Mouse (Mus musculus) gastrocnemius, adult 2 months (tissue): ENCODE data around the gene Dusp3. TPM values are rescaled to one million over a fixed set of nuclear protein-coding genes. Genes with fewer than 3 reads are reported as not detected.

Experiments used
- DNase-seq: peaks from one replicate; pipeline ENCODE4 v3.0.0; 2022
- H3K27ac ChIP-seq: fragments of 200-600 bp; 2 replicates; pipeline ENCODE4 v1.8.1; 2022; ENCODE audit warnings: mild to moderate bottlenecking
- H3K4me3 ChIP-seq: fragments of 200-600 bp; 2 replicates; pipeline ENCODE4 v1.8.1; 2022; ENCODE audit warnings: mild to moderate bottlenecking, moderate library complexity
- CTCF ChIP-seq: fragments of 200-600 bp; IDR thresholded peaks from 2 replicates; pipeline ENCODE4 v1.8.1; 2022; ENCODE audit warnings: antibody characterized with exemption, mild to moderate bottlenecking, moderate library complexity
- intact Hi-C: fragments of 180-260 bp; cut with DNase I; formaldehyde crosslinking; loops from one replicate; pipeline ENCODE4 v1.15.1; 2025
- long read RNA-seq, 2 experiments: library from polyadenylated mRNA; stranded (forward); transcript quantifications; one replicate each; pipeline ENCODE4 v2.0.0; 2021
- total RNA-seq, 2 experiments: library from RNA; stranded (reverse); gene quantifications; 2 replicates each; pipeline ENCODE4 v1.2.3; 2021

The Dusp3 gene
- total RNA-seq: 100 to 1,000 TPM; 123 to 129 TPM
- long read RNA-seq, experiment 1, full-length matches to known transcripts: 31 of 74 reads
- long read RNA-seq, experiment 1, partial matches to known transcripts: 1 of 74 reads
- long read RNA-seq, experiment 1, other reads (novel, unspliced or antisense): 42 of 74 reads
- long read RNA-seq, experiment 2, full-length matches to known transcripts: 28 of 69 reads
- long read RNA-seq, experiment 2, partial matches to known transcripts: 1 of 69 reads
- long read RNA-seq, experiment 2, other reads (novel, unspliced or antisense): 40 of 69 reads

- H3K4me3 ChIP-seq: peak within 1 kb of the TSS; percentile 32
- DNase-seq: no peak
- TF ChIP-seq CTCF: no peak
- intact Hi-C loops: loop anchor here (1.0 to 5.0 kb wide), 2 partner anchors 53 to 150 kb away; no protein-coding TSS in a partner anchor
- H3K27ac ChIP-seq: 0 out of 2 replicates have a peak within 1 kb of the TSS, but pooled peaks have one; percentile 4
These were observed at the start of gene Dusp3 for GRCm38 (mm10) chr11:101986913-101987312. Dusp3 (minus strand) TSS chr11:101987013.

DNA sequence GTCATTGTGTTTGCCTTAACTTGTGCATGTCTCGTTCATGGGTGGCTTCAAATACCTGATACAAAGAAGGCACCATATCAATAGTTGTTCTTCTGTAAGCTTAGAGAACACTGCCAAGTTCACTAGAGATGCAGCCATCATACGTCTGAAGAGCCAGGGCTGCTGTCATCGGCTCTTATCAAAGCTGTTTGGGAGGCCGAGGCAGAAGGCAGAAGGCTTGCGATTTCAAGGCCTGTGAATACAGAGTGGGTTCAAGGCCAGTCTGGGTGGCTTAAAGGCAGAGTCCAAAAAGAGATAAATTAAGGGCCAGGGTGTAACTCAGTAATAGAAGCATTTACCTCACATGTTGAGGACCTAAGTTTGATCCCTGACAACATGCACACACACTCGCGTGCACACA, 49.5 kb upstream of the Dusp3 start:
- intact Hi-C loops: no loop called here
- no peak for TF ChIP-seq CTCF
- H3K4me3 ChIP-seq: no peak overlapping the region

GRCm38 (mm10) chr11:102035456-102035960, 48.7 kb upstream of the Dusp3 start:
- intact Hi-C loops: no loop called here
- H3K4me3 ChIP-seq: no peak overlapping the region
- DNase-seq: no peak
- no peak overlapping the region for H3K27ac ChIP-seq
- TF ChIP-seq CTCF: no peak

More for the DNA sequence above, 49.5 kb upstream of the Dusp3 start:
- no peak overlapping the region for H3K27ac ChIP-seq
- no peak for DNase-seq

DNA sequence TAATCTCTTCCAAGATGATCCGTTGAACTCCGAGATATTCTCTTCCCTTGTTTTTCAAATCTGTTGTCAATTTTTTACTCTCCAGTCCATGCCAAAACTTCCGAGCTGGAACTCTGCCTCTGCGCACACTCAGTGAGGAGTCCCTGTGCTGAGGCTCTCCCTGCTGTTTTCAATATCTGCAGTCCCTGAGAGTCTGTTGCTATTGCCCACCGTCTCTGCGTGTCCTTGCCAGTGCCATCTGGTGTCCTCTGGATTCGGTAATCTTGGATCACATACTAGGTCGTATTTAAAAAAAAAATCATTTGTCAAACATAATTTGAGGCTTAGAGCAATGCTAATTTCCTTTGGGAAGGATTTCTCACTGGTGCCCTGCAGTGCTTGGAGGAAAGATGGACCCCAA, 48.1 kb upstream of the Dusp3 start:
- H3K4me3 ChIP-seq: no peak overlapping the region
- intact Hi-C loops: no loop called here
- H3K27ac ChIP-seq: no peak overlapping the region
- TF ChIP-seq CTCF: no peak
- DNase-seq: no peak

DNA sequence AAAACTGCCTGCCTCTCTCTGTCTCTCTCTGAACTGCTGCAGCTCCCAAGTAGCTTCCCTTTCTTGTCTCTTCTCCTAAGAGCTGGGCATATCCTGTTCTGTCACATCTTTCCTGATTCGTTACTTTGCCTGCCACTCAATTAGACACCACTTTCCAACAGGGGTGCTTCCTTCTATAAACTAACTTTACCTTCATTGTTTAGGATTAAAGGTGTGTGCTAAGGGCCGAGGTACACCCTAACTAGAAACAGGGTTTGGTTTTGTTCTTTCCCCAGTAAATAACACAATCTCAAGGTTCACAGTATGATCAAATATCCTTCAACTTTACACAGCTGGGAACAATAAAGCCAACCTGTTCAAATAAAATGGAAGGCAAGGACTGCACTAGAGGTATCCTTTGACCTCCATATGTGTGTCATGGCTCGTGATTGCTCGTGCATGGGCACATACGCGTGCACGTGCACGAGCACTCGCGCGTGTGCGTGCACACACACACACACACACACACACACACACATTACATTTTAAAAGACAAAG, 46.3 kb upstream of the Dusp3 start:
- Histone ChIP-seq H3K27ac (no peak overlapping the region), H3K4me3 (no peak overlapping the region)
- no peak for TF ChIP-seq CTCF
- intact Hi-C loops: no loop called here
- DNase-seq: peak; percentile 1

- no peak overlapping the region for H3K4me3 ChIP-seq
- intact Hi-C loops: no loop called here
- peak; percentile 21 for DNase-seq
- TF ChIP-seq CTCF: no peak
- no peak overlapping the region for H3K27ac ChIP-seq
These were observed 44.3 kb upstream of the Dusp3 start for GRCm38 (mm10) chr11:102031149-102031548.

- peak; percentile 5 for DNase-seq
- Histone ChIP-seq H3K27ac (no peak overlapping the region), H3K4me3 (no peak overlapping the region)
- TF ChIP-seq CTCF: no peak
- intact Hi-C loops: no loop called here
These were observed 43.2 kb upstream of the Dusp3 start for GRCm38 (mm10) chr11:102029966-102030365.

- Histone ChIP-seq H3K4me3 (no peak overlapping the region), H3K27ac (no peak overlapping the region)
- DNase-seq: peak; percentile 4
- TF ChIP-seq CTCF: no peak
- intact Hi-C loops: no loop called here
These were observed 42.5 kb upstream of the Dusp3 start for GRCm38 (mm10) chr11:102029304-102029703.

GRCm38 (mm10) chr11:102028087-102028816, 41.4 kb upstream of the Dusp3 start, which contains the start of gene Mpp3:
Mpp3 (minus strand) TSS chr11:102028461.
- Histone ChIP-seq H3K4me3 (peak within 1 kb of the TSS; percentile 78), H3K27ac (peak within 1 kb of the TSS; percentile 93)
- no peak for TF ChIP-seq CTCF
- DNase-seq: no peak
- intact Hi-C loops: no loop called here

GRCm38 (mm10) chr11:102027361-102028017, 40.7 kb upstream of the Dusp3 start:
- intact Hi-C loops: no loop called here

DNA sequence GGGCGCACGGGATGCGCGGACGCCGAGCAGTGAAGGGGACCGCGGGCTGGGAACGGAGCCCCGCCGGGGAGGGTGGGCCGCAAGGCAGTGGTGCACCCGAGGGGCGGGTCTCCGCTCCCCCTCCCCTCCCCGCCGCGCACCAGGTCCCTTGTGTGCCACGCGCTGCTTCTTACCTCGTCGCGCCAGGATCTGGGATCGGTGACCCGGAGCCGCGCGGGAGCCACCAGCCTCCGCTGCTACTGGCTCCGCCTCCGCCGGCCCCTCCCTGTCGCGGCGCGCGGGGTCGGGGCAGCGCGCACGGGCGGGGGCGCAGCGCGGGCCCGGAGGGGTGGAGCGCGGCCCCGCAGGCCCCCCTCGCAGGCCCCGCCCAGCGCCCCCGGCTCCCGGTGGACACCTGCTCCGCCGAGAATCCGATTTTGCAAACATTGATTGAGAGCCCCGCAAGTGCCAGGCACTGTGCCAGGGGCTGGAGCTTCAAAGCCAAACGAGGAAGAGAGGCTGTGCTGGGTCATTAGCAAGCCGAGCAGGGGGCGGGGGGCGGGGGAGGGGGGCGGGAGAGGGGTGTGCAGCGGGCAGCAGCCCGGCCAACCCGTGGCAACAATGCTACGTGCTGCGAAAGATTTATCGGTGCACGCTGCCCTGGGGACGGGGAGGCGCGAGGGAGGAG, 40.0 kb upstream of the Dusp3 start:
- intact Hi-C loops: no loop called here
- Histone ChIP-seq H3K27ac (peak overlapping the region; percentile 93), H3K4me3 (peak overlapping the region; percentile 78)
- TF ChIP-seq CTCF: no peak
- DNase-seq: peak; percentile 89

More at GRCm38 (mm10) chr11:102027361-102028017, 40.7 kb upstream of the Dusp3 start:
- peak overlapping the region; percentile 78 for H3K4me3 ChIP-seq
- H3K27ac ChIP-seq: peak overlapping the region; percentile 93
- peak; percentile 12; the same call in 1 of the 2 replicates for TF ChIP-seq CTCF
- DNase-seq: no peak
